Mouse (Mus musculus): ENCODE measurements around the gene 1700009N14Rik. TPM values are rescaled to one million over a fixed set of nuclear protein-coding genes. Genes with fewer than 3 reads are reported as not detected.

Gene 1700009N14Rik
- not detected for total RNA-seq (2023)

DNA sequence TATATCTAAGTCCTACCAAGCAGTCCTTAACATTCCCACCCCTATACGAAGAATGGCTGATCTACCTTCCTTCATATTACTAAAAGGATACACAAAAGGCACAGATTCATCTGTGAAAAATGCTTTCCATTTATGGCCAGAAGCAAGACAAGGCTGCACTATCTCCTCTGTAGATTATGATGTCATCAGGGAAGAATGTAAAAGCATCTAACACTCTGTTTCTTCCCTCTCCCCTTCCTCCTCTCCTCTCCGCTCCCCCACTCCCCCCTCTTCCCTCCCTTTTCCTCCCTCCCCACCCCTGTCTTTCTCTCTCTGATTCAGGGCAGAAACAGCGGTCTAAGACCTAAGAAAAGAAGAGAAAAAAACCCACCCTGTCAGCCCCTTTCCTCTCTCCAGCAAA, at the start of gene 1700009N14Rik:
Gene 1700009N14Rik (plus strand): TSS at position 227 of the 400 bp plus-strand sequence.

Data from CD8-positive naive resting alpha-beta T cell, adult 57 days (primary cell).